Mouse (Mus musculus): ENCODE measurements around the gene Smarcc1. TPM values are rescaled to one million over a fixed set of nuclear protein-coding genes. Genes with fewer than 3 reads are reported as not detected.
A peak's percentile ranks its signal among the peaks of the same experiment; 100 is the strongest.
"Not testable (repeated sequence)": the region's sequence is repeated elsewhere in the genome, so short reads cannot be mapped to it uniquely, and the experiment has no call there.

Smarcc1 gene
- total RNA-seq, 2 experiments from 2014 or later = 59.7 to 60.3 TPM

- TF ChIP-seq CTCF (conservative IDR thresholded peaks at IDR 0.05) = no peak
Measured at GRCm38 (mm10) chr9:110139119-110139518, 21.6 kb downstream of the Smarcc1 start.

DNA sequence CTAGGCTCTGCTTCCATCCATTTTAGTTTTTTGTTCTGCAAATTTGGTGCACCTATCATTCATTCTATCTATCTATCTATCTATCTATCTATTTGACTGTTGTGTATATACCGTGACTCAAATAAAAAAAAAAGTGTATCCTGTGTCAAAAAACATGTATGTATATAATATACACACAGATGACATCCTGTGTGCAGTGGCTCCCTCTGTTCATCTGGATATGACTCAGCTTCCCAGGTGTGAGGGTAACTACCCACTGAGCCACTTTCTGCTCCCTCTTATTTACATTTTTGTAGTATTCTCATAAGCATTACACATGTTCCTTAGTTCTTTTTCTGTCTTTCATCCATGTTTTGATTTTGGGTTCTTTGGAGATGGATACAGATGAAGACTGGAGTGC lies 24.6 kb downstream of the Smarcc1 start:
- H3K4me3 ChIP-seq = no peak overlapping the region
- DNase-seq (ENCODE audit: low spot score in 2 of 2) = no peak
- no peak for TF ChIP-seq CTCF (conservative IDR thresholded peaks at IDR 0.05)
- H3K27ac ChIP-seq = no peak overlapping the region

More at GRCm38 (mm10) chr9:110139119-110139518, 21.6 kb downstream of the Smarcc1 start:
- Histone ChIP-seq H3K27ac (no peak overlapping the region), H3K4me3 (no peak overlapping the region)
- no peak for DNase-seq (ENCODE audit: low spot score in 2 of 2)

GRCm38 (mm10) chr9:110148598-110148997 lies 31.1 kb downstream of the Smarcc1 start:
- DNase-seq (ENCODE audit: low spot score in 2 of 2) = no peak
- Histone ChIP-seq H3K27ac (no peak overlapping the region), H3K4me3 (no peak overlapping the region)
- no peak for TF ChIP-seq CTCF (conservative IDR thresholded peaks at IDR 0.05)

DNA sequence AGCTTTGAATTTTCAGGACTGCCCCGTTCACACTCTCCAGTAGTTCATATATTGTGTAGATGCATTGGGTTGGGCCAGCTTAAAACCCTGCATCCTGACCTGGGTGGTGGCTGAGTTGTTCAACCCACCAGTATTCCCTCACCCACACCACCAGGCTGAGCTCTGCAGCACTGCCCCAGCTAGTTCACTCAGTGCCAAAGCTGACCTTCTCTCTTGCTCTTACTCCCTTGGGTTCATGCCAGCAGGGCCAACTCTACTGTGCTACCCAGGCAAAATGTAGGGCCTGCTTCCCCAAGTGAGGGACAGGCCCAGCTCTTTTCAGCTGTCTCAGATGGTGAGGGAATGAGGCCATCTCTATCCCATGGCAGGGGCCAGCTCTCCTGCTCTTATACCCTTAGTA lies 41.5 kb downstream of the Smarcc1 start:
- no peak for TF ChIP-seq CTCF (conservative IDR thresholded peaks at IDR 0.05)
- no peak for DNase-seq (ENCODE audit: low spot score in 2 of 2)
- H3K27ac ChIP-seq = no peak overlapping the region; the same call in 1 of the 2 replicates

GRCm38 (mm10) chr9:110160486-110160885 lies 43.0 kb downstream of the Smarcc1 start:
- not testable (repeated sequence) for H3K4me3 ChIP-seq; DNase-seq (ENCODE audit: low spot score in 2 of 2); H3K27ac ChIP-seq

More for the DNA sequence above, 41.5 kb downstream of the Smarcc1 start:
- H3K4me3 ChIP-seq = no peak overlapping the region

- no peak overlapping the region for H3K27ac ChIP-seq
- no peak for DNase-seq (ENCODE audit: low spot score in 2 of 2)
- no peak for TF ChIP-seq CTCF (conservative IDR thresholded peaks at IDR 0.05)
- H3K4me3 ChIP-seq = no peak overlapping the region
Measured at GRCm38 (mm10) chr9:110162441-110162840, 44.9 kb downstream of the Smarcc1 start.

GRCm38 (mm10) chr9:110163071-110163470 lies 45.6 kb downstream of the Smarcc1 start:
- Histone ChIP-seq H3K27ac (no peak overlapping the region), H3K4me3 (no peak overlapping the region)
- no peak for DNase-seq (ENCODE audit: low spot score in 2 of 2)
- no peak for TF ChIP-seq CTCF (conservative IDR thresholded peaks at IDR 0.05)

- DNase-seq (ENCODE audit: low spot score in 2 of 2) = peak in 1 of 2 experiments; percentile 27
- H3K4me3 ChIP-seq = peak overlapping the region; percentile 27; the same call in 1 of the 2 replicates
- peak; percentile 67 for TF ChIP-seq CTCF (conservative IDR thresholded peaks at IDR 0.05)
- peak overlapping the region; percentile 58; the same call in 1 of the 2 replicates for H3K27ac ChIP-seq
Measured at GRCm38 (mm10) chr9:110170858-110171257, 53.4 kb downstream of the Smarcc1 start.

DNA sequence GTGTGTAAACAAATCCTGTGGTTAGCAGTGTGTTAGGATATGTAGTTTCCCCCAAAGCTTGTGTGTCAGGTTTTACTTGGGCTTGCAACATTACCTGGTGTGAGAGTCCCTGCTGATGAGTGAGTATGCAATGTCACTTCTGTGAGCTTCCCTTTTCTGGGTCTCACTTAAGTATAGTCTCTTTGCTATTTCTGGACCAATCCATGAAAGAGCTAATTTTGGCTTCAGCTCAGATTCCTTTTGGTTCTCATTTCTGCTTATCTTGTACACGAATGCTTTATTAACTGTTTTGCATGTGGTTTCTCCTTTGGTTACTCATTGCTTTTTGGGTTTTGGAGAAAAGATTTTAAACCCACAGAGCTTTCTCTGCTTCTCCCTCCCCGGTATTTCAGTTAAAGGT lies 82.4 kb downstream of the Smarcc1 start:
- TF ChIP-seq CTCF (conservative IDR thresholded peaks at IDR 0.05) = no peak
- Histone ChIP-seq H3K27ac (no peak overlapping the region), H3K4me3 (no peak overlapping the region)
- DNase-seq (ENCODE audit: low spot score in 2 of 2) = no peak

- no peak overlapping the region; the same call in 1 of the 2 replicates for H3K4me3 ChIP-seq
- TF ChIP-seq CTCF (conservative IDR thresholded peaks at IDR 0.05) = no peak
Measured at GRCm38 (mm10) chr9:110205526-110206404, 88.3 kb downstream of the Smarcc1 start.

GRCm38 (mm10) chr9:110206437-110206836 lies 88.9 kb downstream of the Smarcc1 start:
- no peak for DNase-seq (ENCODE audit: low spot score in 2 of 2)
- Histone ChIP-seq H3K4me3 (no peak overlapping the region; the same call in 1 of the 2 replicates), H3K27ac (peak overlapping the region; percentile 89)
- TF ChIP-seq CTCF (conservative IDR thresholded peaks at IDR 0.05) = peak; percentile 12; the same call in 1 of the 2 replicates

More at GRCm38 (mm10) chr9:110205526-110206404, 88.3 kb downstream of the Smarcc1 start:
- H3K27ac ChIP-seq = peak overlapping the region; percentile 89
- DNase-seq (ENCODE audit: low spot score in 2 of 2) = peak; percentile 55 to 77

- no peak for TF ChIP-seq CTCF (conservative IDR thresholded peaks at IDR 0.05)
- H3K27ac ChIP-seq = peak overlapping the region; percentile 63; the same call in 1 of the 2 replicates
- no peak for DNase-seq (ENCODE audit: low spot score in 2 of 2)
Measured at GRCm38 (mm10) chr9:110208265-110208664, 90.8 kb downstream of the Smarcc1 start.

GRCm38 (mm10) chr9:110208967-110209366 lies 91.5 kb downstream of the Smarcc1 start:
- peak overlapping the region; percentile 63 for H3K27ac ChIP-seq
- no peak for TF ChIP-seq CTCF (conservative IDR thresholded peaks at IDR 0.05)
- no peak for DNase-seq (ENCODE audit: low spot score in 2 of 2)
- H3K4me3 ChIP-seq = no peak overlapping the region

More at GRCm38 (mm10) chr9:110208265-110208664, 90.8 kb downstream of the Smarcc1 start:
- H3K4me3 ChIP-seq = no peak overlapping the region
